Mouse (Mus musculus) hindbrain, postnatal 0 days (tissue): Measurements from ENCODE around the gene Tefm. TPM values are rescaled to one million over a fixed set of nuclear protein-coding genes. Genes with fewer than 3 reads are reported as not detected.

Experiments
- ATAC-seq: fragments of 200-750 bp; cut with Nextera tagmentation; 2 replicates; pipeline ENCODE4 v1.8.0; 2017; ENCODE audit warnings: mild to moderate bottlenecking, moderate TSS enrichment, moderate library complexity
- DNase-seq: peaks from one replicate; pipeline ENCODE4 v3.0.0-alpha.2; 2015; ENCODE audit warnings: low spot score
- H3K27ac ChIP-seq: fragments of 300-500 bp; sonication (generic); 2 replicates; pipeline ENCODE4 v1.5.1; 2014; ENCODE audit warnings: mild to moderate bottlenecking
- H3K27me3 ChIP-seq: fragments of 300-500 bp; sonication (generic); 2 replicates; pipeline ENCODE4 v1.6.1; 2014; ENCODE audit warnings: low read length, mixed read lengths; ENCODE audit not compliant: insufficient read depth
- H3K36me3 ChIP-seq: fragments of 300-500 bp; sonication (generic); 2 replicates; pipeline ENCODE4 v1.6.1; 2014; ENCODE audit warnings: low read length, mixed read lengths; ENCODE audit not compliant: insufficient read depth
- H3K4me1 ChIP-seq: fragments of 300-500 bp; sonication (generic); 2 replicates; pipeline ENCODE4 v1.6.1; 2014; ENCODE audit warnings: antibody characterized with exemption, low read length, mixed read lengths; ENCODE audit not compliant: insufficient read depth
- H3K4me2 ChIP-seq: fragments of 300-500 bp; sonication (generic); 2 replicates; pipeline ENCODE4 v1.6.1; 2014; ENCODE audit warnings: low read depth, mild to moderate bottlenecking, low read length, moderate library complexity, mixed read lengths
- H3K4me3 ChIP-seq: fragments of 300-500 bp; sonication (generic); 2 replicates; pipeline ENCODE4 v1.5.1; 2014; ENCODE audit warnings: low read length
- H3K9ac ChIP-seq: fragments of 300-500 bp; sonication (generic); replicated peaks from 2 replicates; pipeline ENCODE4 v1.6.1; 2014; ENCODE audit warnings: mild to moderate bottlenecking, low read length, moderate library complexity, mixed read lengths
- H3K9me3 ChIP-seq: fragments of 300-500 bp; sonication (generic); 2 replicates; pipeline ENCODE4 v1.6.1; 2016; ENCODE audit warnings: low read length, mixed read lengths
- CTCF ChIP-seq: IDR thresholded peaks from 2 replicates; pipeline ENCODE4 v1.5.1; 2016; ENCODE audit warnings: antibody characterized with exemption, control low read depth, low read depth
- WGBS: fragments of 180-500 bp; shearing (Covaris S2); extraction: QIAGEN DNeasy Blood & Tissue Kit; methylation state at CpG from one replicate; pipeline ENCODE4 v1.1.7; 2014; 5-methylcytosine and 5-hydroxymethylcytosine counted together
- polyA plus RNA-seq: library from polyadenylated mRNA; unstranded; fragments of >200 nt; fragmentation: Nextera tagmentation; extraction: Ambion mirVana; gene quantifications from 2 replicates; pipeline ENCODE4 v1.2.1, GENCODE M21; 2015
- total RNA-seq: library from RNA; depleted of rRNA; stranded (reverse); fragments of >200 nt; gene quantifications from 2 replicates; pipeline ENCODE4 v1.2.3, GENCODE M21; 2014

Tefm gene
- total and polyA plus RNA-seq, 2 experiments from 2014 or later = 8.6 to 18.6 TPM

DNA sequence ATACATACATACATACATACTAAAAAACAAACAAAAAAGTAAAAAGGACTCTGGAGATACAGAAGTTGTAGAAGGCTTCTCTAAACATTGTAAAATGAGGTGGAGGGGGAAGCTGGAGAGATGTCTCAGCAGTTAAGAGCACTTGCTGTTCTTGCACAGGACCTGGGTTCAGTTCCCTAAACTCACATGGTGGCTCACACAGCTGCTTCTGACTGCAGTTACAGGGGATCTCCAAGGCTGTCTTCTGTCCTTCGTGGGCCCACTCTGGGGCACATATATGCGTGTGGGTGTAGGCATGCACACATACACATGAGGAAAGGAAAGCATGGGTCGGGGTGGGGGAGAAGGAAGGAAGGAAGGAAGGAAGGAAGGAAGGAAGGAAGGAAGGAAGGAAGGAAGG lies 27.7 kb upstream of the Tefm start:
- H3K9ac ChIP-seq = no peak overlapping the region
- H3K9me3 ChIP-seq = no peaks in the 10 kb centered on the region
- H3K27me3 ChIP-seq = no peaks in the 10 kb centered on the region
- H3K36me3 ChIP-seq = no peaks in the 10 kb centered on the region
- H3K4me3 ChIP-seq = no peak overlapping the region
- 83% methylated on average over 3 of the region's 3 CpGs for WGBS
- no peak overlapping the region for H3K27ac ChIP-seq
- ATAC-seq (no peak), DNase-seq (no peak)
- no peaks in the 10 kb centered on the region for H3K4me1 ChIP-seq
- no peak overlapping the region for H3K4me2 ChIP-seq
- TF ChIP-seq CTCF = no peak

DNA sequence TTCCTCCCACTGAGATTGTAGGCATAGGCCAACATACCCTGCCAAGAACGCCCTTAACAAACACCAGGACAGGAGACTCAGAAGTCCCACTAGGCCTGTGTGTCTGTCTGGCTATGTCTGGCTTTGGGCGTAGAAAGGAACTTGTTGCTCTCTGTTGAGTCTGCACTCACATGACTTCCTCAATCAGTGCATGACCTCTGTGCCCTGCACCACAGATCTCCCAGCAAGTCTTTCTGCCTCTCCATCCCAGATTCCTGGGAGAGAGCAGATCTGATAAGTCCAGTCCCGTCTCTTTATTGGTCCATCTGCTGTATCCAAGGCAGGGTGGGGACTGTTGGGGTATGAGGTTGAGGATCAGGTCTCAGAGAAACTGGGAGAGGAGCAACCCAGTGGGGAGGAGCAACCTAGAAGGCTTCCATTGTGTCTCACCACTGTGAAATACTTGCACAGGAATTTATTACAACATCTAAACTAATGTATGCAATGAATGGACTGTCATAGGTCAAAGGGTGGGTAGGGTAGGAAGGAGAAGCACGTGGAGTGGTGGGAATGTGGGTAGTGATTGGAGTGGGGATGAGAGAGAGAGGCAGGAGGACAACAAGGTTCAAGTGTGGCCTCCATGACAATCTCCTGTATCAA lies 26.8 kb upstream of the Tefm start:
- Histone ChIP-seq H3K36me3 (no peaks in the 10 kb centered on the region), H3K27ac (no peak overlapping the region), H3K4me2 (no peak overlapping the region), H3K9me3 (no peaks in the 10 kb centered on the region), H3K4me3 (no peak overlapping the region), H3K4me1 (no peaks in the 10 kb centered on the region), H3K27me3 (no peaks in the 10 kb centered on the region), H3K9ac (no peak overlapping the region)
- ATAC-seq (no peak), DNase-seq (no peak)
- TF ChIP-seq CTCF = no peak
- 82% methylated on average over 4 of the region's 4 CpGs for WGBS

DNA sequence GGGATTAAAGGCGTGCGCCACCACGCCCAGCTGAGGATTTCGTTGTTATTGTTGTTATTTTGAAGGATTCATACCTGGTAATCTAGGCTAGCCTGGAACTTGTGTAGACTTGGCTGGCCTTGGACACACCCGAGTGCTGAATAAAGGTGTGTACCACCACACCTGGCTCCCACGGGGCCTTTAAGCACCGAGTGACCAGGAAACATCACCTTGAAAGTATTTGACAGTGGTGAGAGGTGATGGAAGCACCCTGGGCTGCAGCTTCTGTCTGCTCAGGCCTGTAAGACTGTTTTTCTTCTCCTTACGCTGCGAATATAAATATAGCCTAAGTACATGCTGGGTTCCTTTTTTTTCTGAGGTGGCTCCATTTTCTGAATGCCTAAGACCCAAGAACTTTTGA lies 26.1 kb upstream of the Tefm start:
- H3K27ac ChIP-seq = no peak overlapping the region
- H3K27me3 ChIP-seq = no peaks in the 10 kb centered on the region
- no peak overlapping the region for H3K4me3 ChIP-seq
- no peak for TF ChIP-seq CTCF
- H3K9me3 ChIP-seq = no peaks in the 10 kb centered on the region
- ATAC-seq (no peak), DNase-seq (no peak)
- no peaks in the 10 kb centered on the region for H3K36me3 ChIP-seq
- no peak overlapping the region for H3K4me2 ChIP-seq
- no peak overlapping the region for H3K9ac ChIP-seq
- H3K4me1 ChIP-seq = no peaks in the 10 kb centered on the region
- 92% methylated on average over 9 of the region's 9 CpGs for WGBS

DNA sequence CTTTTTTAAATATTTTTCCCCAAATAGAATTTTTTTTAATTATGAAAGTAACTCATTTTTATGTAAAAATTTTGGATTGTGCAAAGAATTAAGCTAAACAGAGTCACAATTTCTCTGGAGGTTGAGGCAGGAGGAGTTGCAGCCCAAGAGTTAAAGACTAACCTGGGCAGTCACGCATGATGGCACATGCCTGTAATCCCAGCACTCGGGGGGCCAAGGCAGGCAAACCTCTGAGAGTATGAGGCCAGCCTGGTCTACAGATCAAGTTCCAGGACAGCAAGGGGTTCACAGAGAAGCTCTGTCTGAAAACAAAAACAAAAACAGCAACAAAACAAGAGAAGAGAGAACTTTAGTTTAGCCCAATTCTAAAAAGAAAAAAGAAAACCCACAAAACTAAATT lies 22.2 kb upstream of the Tefm start:
- Histone ChIP-seq H3K9ac (no peak overlapping the region), H3K27me3 (no peaks in the 10 kb centered on the region), H3K36me3 (no peaks in the 10 kb centered on the region), H3K9me3 (no peaks in the 10 kb centered on the region), H3K27ac (no peak overlapping the region), H3K4me3 (no peak overlapping the region), H3K4me2 (no peak overlapping the region), H3K4me1 (no peaks in the 10 kb centered on the region)
- ATAC-seq (no peak), DNase-seq (no peak)
- TF ChIP-seq CTCF = no peak
- WGBS = 47% methylated on average over 2 of the region's 2 CpGs

DNA sequence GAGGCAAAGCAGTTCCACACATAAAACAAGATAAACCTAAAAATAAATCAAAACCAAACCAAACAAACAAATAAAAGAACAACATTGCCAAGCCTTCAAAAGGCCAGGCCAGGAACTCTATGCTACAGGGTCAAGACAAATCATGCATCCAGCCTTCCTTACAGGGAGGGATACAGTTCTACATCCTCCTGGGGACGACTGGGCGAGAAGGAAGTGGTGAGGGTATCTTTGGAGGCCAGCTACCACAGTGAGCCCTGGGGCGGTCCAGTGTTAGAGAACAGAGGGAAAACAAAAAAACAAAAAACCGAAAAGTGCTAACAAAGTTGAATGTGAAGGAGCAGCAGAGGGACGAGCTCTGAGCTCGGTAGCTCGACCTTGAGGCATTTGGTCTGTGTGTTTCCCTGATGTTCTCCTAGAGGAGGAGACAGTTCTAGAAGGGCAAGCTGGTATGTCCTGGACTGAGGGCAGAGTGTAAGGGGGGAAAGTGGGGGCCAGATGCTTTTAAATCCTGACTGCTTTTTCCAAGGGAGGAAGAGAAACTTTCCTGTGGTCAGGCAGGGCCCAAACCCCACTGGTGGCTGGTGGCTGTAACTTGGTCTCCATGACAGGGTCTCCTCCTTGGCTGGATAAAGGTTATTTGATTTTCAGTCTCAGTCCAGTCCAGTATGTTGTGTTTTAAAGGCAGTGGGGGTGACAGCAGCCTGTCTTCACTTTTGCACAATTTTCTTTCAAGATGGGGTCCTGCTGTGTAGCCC lies 21.6 kb upstream of the Tefm start:
- no peak overlapping the region for H3K9ac ChIP-seq
- no peak for TF ChIP-seq CTCF
- DNase-seq = no peak
- no peak overlapping the region for H3K27ac ChIP-seq
- WGBS = 75% methylated on average over 7 of the region's 7 CpGs
- H3K27me3 ChIP-seq = no peaks in the 10 kb centered on the region
- no peaks in the 10 kb centered on the region for H3K4me1 ChIP-seq
- no peaks in the 10 kb centered on the region for H3K36me3 ChIP-seq
- H3K4me3 ChIP-seq = no peak overlapping the region
- no peak overlapping the region for H3K4me2 ChIP-seq
- no peak for ATAC-seq
- H3K9me3 ChIP-seq = no peaks in the 10 kb centered on the region

DNA sequence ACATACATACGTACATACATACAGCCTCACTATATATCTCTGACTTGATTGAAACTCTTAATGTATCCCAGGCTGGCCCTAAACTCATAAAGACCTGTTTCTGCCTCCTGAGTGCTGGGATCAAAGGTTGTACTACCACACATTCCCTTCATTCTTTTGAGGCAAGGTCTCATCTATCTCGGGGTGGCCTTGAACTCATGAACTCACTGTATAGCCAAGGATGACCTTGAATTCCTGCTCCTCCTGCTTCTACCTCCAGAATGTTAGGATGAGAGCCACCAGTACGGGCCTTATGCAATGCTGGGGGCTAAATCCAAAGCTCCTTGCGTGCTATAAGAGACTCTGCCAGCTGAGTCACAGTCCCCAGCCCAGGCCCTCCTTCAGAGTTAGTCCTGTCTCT lies 19.1 kb upstream of the Tefm start:
- Histone ChIP-seq H3K4me1 (no peaks in the 10 kb centered on the region), H3K36me3 (no peaks in the 10 kb centered on the region), H3K9me3 (no peaks in the 10 kb centered on the region), H3K9ac (no peak overlapping the region), H3K4me3 (no peak overlapping the region), H3K27ac (no peak overlapping the region), H3K4me2 (no peak overlapping the region), H3K27me3 (no peaks in the 10 kb centered on the region)
- no peak for TF ChIP-seq CTCF
- 89% methylated on average over 4 of the region's 4 CpGs for WGBS
- DNase-seq (no peak), ATAC-seq (no peak)

DNA sequence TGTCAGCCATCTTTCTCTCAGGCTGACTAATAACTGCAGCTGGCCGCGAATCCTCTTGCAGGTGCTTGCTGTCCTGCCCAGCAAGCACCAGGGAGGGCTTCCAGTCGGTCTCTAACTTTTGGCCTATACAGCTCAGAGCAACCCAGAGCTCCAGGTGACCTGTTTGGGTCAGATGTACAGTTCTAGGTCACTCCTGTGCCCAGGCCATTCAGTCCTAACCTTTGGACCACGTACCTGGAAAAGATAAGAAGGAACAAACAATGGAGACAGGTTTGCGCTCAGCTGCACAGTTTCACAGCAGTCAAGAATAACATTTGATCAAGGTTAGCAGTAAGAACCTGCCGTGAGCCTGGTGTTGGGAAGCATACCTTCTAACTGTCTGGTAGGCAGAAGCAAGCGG lies 17.0 kb upstream of the Tefm start:
- WGBS = 86% methylated on average over 7 of the region's 7 CpGs
- H3K4me2 ChIP-seq = no peak overlapping the region
- TF ChIP-seq CTCF = no peak
- DNase-seq (no peak), ATAC-seq (no peak)
- no peak overlapping the region for H3K4me3 ChIP-seq
- H3K9ac ChIP-seq = no peak overlapping the region
- H3K27me3 ChIP-seq = peaks cover 9% of the 10 kb centered on the region; the same call in 1 of the 2 replicates
- H3K4me1 ChIP-seq = 0 out of 2 replicates have a peak, but pooled peaks cover 3% of the 10 kb centered on the region
- H3K27ac ChIP-seq = no peak overlapping the region
- no peaks in the 10 kb centered on the region for H3K9me3 ChIP-seq
- H3K36me3 ChIP-seq = no peaks in the 10 kb centered on the region
